13 mouse cellular contexts compared by ENCODE assay signal in genomic region chr13:41416065-41417016, GRCm38 (mm10).
DNase-seq lines count a peak whose midpoint lies in the region; ATAC-seq lines count a peak whose summit lies in the region.
"Had no signal": no experiment of that assay in that cellular context is flagged by ENCODE, and none has a peak within 500 bp of the region (broad histone marks: within the 10 kb centered on the region; RNA-seq: fewer than 3 reads in every experiment).

No protein-coding gene starts in this region.

- no peaks in the 10 kb centered on the region for H3K4me1 ChIP-seq in kidney, embryonic 14.5 days (ENCODE audit: control insufficient read depth, insufficient read depth, low read length)
- peaks cover 7% of the 10 kb centered on the region for H3K4me1 ChIP-seq in limb, embryonic 13.5 days
- H3K4me1 ChIP-seq: embryonic facial prominence, embryonic 13.5 days; liver, embryonic 13.5 days had no signal

- H3K36me3 ChIP-seq in kidney, embryonic 14.5 days (ENCODE audit: control insufficient read depth, insufficient read depth, low read length), result no peaks in the 10 kb centered on the region
- H3K36me3 ChIP-seq in limb, embryonic 13.5 days, result no peaks in the 10 kb centered on the region
- H3K36me3 ChIP-seq: embryonic facial prominence, embryonic 13.5 days; liver, embryonic 13.5 days had no signal

- no peak overlapping the region for H3K27ac ChIP-seq in kidney, embryonic 14.5 days (ENCODE audit: low read depth, low read length)
- no peak overlapping the region for H3K27ac ChIP-seq in limb, embryonic 13.5 days
- H3K27ac ChIP-seq: embryonic facial prominence, embryonic 13.5 days; kidney, postnatal 0 days; liver, embryonic 13.5 days had no signal

- no peaks in the 10 kb centered on the region; the same call in 1 of the 2 replicates for H3K9me3 ChIP-seq in kidney, embryonic 14.5 days (ENCODE audit: control insufficient read depth, low read length)
- H3K9me3 ChIP-seq in limb, embryonic 13.5 days, result no peaks in the 10 kb centered on the region
- H3K9me3 ChIP-seq: embryonic facial prominence, embryonic 13.5 days; liver, embryonic 13.5 days had no signal

- H3K9ac ChIP-seq in kidney, embryonic 14.5 days (ENCODE audit: low read depth, low read length), result no peak overlapping the region
- no peak overlapping the region for H3K9ac ChIP-seq in limb, embryonic 13.5 days
- H3K9ac ChIP-seq: embryonic facial prominence, embryonic 13.5 days; liver, embryonic 13.5 days had no signal

- no peak overlapping the region for H3K4me2 ChIP-seq in kidney, embryonic 14.5 days (replicated peaks; ENCODE audit: low read depth, low read length)
- H3K4me2 ChIP-seq in limb, embryonic 13.5 days (replicated peaks), result no peak overlapping the region
- H3K4me2 ChIP-seq: embryonic facial prominence, embryonic 13.5 days; liver, embryonic 13.5 days had no signal

- peak; percentile 64; the same call in 1 of the 2 replicates for ATAC-seq in kidney, embryonic 14.5 days (ENCODE audit: low FRiP score, low TSS enrichment)
- peak; percentile 61; the same call in 1 of the 2 replicates for ATAC-seq in limb, embryonic 13.5 days (ENCODE audit: low FRiP score, low read depth)

- H3K4me3 ChIP-seq in kidney, embryonic 14.5 days (ENCODE audit: low read length), result no peak overlapping the region
- H3K4me3 ChIP-seq in limb, embryonic 13.5 days, result no peak overlapping the region
- H3K4me3 ChIP-seq: embryonic facial prominence, embryonic 13.5 days; liver, embryonic 13.5 days had no signal

- no peaks in the 10 kb centered on the region for H3K27me3 ChIP-seq in kidney, embryonic 14.5 days (ENCODE audit: control insufficient read depth, insufficient read depth, low read length)
- no peaks in the 10 kb centered on the region for H3K27me3 ChIP-seq in limb, embryonic 13.5 days
- H3K27me3 ChIP-seq: embryonic facial prominence, embryonic 13.5 days; liver, embryonic 13.5 days had no signal

- DNase-seq in kidney, adult 11 months, result no peak
- DNase-seq in embryo, embryonic 11.5 days (ENCODE audit: low read depth, low spot score), result peak; percentile 23
- peak; percentile 6 for DNase-seq in retina, postnatal 7 days (ENCODE audit: low read depth, low spot score)
- DNase-seq in right cerebral cortex, postnatal 14 days, result no peak
- DNase-seq in layer of hippocampus, postnatal 10 days (ENCODE audit: low spot score in 2 of 2), result no peak
- DNase-seq: gastrocnemius, postnatal 25 days; heart, postnatal 4 days; layer of hippocampus, postnatal 36 days; liver, embryonic 13.5 days had no signal

- 57% methylated on average over 11 of the region's 11 CpGs for WGBS in kidney, embryonic 14.5 days
- WGBS in limb, embryonic 13.5 days, result 58% methylated on average over 11 of the region's 11 CpGs

Comparison
In these comparisons a context has a peak if more than half of its experiments do, and no peak if none do; other contexts are left out.
1. DNase-seq: peak in embryo, embryonic 11.5 days (single experiment) and retina, postnatal 7 days (single experiment); none in kidney, adult 11 months (single experiment), right cerebral cortex, postnatal 14 days (single experiment) and layer of hippocampus, postnatal 10 days (0 of 2).